Mouse (Mus musculus): Measurements from ENCODE around the gene Ctnna2.

Ctnna2 gene

DNA sequence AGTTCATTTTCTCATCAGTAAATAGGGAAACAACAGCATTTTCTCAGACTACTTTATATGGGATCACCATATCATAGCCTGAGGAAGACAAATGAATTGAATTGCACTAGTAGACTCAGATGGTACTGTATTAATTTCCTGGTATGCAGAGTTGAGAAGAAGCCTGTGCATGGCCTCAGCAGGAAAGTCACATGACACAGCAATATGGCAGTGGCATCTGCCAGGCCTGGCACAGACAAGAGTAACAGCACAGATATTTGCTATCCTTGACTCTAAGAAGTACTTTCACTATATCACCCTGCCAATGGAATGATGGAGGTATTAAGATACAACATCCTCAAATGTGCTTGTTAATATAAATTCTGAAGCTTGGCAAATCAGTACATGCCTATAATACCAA is 553.8 kb downstream of the Ctnna2 start:
- DNase-seq (ENCODE audit: low read depth, low spot score): no peak

DNA sequence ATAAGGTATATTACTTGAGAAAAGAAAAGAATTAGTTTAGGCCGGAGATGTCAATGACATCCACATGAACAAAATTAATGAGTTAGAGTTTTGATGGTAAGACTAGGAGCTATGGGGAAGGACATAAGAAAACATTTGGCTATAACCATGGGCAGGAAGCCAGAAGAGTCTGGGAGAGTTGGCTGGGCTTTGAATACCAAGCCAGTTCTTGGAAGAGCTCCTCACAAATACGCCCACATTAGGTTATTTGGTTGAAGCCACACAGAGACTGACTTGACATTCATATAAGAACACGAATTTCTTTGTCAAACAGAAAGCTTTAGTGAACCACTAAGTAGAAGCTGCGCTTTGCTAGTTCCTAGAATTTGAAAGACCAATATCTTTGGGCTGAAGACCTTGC is 554.7 kb downstream of the Ctnna2 start:
- no peak for DNase-seq (ENCODE audit: low read depth, low spot score)

DNA sequence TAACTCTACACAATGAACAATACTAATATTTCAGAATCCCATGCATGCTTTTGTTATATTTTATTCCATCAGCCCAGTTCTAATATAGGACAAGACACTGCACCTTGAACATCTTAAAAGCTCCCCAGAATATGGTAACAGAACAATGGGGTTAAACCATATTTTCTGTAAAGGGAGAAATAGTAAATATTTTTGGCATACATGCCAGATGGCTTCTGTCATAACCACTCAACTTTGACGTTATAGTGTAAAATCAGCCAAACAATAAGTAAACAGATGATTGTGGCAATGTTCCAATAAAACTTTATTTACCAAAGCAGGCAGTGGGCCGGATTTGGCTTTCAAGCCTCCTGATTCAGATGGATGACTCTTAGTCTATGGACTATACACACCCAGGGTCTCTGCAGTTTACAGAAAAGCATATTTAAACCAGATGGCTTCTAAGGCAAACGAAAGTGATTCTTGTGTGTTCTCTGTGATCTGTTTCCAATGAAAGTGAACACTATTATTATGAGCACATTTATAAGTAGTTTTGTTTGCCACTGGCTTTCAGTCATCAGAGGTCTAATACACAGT is 557.8 kb downstream of the Ctnna2 start:
- no peak for DNase-seq (ENCODE audit: low read depth, low spot score)

DNA sequence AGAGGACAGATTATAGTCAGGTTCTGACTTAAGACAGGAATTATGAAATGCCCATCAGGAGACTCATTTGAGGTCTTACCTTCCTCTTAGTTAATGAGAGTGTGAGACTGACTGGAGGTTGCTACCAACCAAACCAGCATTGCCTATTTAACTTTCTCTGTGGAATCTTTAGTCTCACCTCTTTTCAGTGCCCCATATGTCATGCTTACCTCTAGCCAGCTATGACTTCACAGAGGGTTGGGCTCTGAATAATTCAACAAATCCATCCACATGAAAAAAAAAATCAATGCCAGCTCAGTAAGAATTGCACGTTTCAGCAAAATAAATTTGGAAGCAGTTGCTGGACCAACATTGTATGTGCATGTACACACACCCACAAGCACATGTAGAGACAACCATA is 562.5 kb downstream of the Ctnna2 start:
- no peak for DNase-seq (ENCODE audit: low read depth, low spot score)

DNA sequence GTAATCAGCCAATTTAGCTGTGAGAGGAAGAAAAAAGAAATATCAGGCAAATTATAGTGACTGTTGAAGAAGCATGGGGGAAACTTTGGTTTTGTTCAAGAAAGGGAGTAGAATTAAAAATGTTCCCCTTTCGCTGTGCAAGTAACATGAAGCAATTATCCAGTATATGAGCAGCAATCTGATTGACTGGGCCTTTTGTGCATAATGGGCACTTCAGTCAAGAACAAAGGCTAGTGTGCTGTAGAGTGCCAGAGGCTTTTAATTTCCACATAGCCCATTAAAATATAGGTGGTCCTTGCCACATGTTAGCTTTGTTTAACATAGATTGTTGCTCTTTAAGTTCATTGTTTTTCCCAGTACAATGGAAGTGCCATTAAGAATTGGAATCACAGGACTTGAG is 566.0 kb downstream of the Ctnna2 start:
- no peak for DNase-seq (ENCODE audit: low read depth, low spot score)

DNA sequence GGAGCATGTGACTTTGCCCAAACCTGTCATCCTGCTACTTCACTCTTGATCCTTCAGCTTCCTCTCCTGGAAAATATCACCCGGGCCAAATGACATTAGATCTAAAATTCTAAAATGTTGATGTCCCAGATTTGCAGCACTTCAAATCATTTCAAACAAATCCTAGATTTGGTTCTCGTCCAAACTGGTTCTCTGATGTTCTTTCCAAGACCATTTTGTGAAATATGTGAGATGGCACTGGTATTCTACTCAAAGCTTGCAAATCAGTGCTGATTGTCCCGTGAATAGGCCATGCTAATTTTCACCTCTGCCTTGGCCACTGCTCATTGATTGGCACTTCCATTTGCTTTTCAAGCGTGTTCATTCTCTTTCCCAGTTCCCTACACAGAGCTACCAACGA is 571.0 kb downstream of the Ctnna2 start:
- no peak for DNase-seq (ENCODE audit: low read depth, low spot score)

DNA sequence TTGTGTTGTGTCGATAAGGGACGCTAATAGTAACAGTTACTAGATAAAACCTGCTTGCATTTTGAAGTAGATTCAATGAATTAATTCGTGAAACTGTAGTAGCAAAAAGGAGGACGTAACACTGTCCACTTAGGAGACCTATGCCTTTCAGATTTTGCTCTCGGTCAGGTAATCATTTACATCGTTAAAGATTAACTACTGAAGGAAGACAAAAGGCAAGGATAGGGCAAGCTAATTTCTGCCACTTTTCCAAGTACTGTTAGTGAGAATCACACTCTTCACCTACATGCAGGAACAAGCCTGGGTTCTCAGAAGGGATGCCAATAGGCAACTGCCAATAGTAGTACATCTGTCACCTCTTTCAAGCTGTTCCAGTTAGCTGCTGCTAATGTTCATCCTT is 578.7 kb downstream of the Ctnna2 start:
- no peak for DNase-seq (ENCODE audit: low read depth, low spot score)

DNA sequence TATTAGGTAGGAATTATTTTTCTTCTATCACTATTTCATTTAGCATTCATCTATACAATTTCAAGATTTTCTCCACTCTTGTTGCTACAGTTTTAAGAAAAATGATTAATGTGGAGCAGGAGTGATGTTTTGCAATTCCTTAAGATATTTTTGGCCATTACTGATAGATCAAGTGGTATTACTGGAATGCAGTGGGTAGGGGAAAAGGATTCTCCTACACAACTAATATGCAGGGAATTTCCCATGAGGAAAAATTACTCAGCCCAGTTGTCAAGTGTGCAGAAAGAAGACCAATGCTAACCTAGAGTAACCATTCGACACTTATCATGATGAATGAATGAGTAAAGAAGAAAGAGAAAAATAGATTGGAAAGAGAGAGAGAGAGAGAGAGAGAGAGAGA is 587.8 kb downstream of the Ctnna2 start:
- no peak for DNase-seq (ENCODE audit: low read depth, low spot score)

DNA sequence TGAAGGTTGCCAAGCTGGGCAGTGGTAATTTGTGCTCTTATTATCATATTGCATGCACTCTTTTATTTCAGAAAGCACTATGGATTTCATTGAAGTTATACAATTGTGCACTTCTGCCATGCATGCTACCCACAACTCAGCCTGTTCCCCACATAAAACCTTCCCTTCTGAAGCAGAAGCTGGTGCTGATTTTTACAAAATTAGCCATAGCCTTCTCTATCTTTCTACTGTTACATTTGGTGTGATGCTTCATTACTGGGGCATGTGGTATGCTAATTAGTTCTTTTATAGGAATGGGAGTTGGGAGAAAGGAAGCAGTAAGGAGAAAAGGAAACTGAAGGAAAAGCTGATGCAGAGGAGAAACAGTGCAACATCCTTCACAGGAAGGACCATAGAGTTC is 598.2 kb downstream of the Ctnna2 start:
- no peak for DNase-seq (ENCODE audit: low read depth, low spot score)

DNA sequence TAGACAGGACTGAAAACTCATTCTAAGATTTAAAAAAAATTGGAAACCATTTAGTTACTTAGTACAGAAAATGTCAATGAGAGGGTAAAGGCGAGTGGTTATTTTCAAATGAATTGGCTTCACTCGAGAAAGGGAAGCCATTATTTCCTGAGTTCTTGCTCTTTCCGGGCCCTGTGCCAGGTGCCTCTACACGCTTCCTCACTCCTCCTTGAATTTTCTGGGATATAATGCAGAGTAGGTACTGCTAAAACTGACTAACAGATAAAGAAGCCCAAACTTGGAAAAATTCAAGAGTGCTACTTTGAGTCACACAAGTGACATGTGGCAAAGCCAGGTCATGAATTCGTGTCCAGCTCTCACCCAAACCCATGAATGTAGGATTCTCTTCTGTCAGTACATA is 606.4 kb downstream of the Ctnna2 start:
- no peak for DNase-seq (ENCODE audit: low read depth, low spot score)

DNA sequence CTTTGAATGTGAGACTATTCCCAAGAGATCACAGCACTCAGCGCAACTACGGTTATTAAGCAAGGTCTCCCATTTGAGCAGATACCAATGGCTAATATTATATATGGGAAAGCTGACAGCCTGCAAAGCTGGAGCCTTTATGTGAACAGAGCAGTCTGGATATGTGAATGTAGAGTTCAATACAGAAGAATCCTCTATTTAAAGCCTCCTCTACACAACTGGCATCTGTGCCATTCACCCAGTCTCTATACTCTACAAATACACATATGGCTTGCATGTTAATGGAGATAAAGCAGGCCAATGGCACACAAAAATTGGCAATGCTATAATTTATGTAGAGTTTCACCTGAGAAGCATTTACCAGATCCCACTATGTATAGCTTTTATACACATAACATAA is 608.4 kb downstream of the Ctnna2 start:
- DNase-seq (ENCODE audit: low read depth, low spot score): no peak

DNA sequence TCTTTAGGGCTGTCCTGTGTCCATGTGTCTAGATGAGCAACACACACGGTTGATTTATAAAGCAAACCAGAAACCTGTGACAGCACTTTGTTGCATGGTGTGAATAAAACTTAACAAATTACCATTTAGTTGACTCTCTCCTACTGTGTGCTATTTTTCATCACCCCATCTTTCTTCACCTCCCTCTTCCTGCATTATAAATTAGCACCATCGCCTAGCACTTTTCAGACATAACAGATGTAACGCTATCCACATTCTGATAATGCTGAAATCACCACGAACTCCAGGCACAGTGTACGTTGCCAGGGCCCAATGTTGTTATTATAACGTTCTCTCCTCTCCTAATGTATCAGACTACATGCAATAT is 621.0 kb downstream of the Ctnna2 start:
- DNase-seq (ENCODE audit: low read depth, low spot score): no peak

DNA sequence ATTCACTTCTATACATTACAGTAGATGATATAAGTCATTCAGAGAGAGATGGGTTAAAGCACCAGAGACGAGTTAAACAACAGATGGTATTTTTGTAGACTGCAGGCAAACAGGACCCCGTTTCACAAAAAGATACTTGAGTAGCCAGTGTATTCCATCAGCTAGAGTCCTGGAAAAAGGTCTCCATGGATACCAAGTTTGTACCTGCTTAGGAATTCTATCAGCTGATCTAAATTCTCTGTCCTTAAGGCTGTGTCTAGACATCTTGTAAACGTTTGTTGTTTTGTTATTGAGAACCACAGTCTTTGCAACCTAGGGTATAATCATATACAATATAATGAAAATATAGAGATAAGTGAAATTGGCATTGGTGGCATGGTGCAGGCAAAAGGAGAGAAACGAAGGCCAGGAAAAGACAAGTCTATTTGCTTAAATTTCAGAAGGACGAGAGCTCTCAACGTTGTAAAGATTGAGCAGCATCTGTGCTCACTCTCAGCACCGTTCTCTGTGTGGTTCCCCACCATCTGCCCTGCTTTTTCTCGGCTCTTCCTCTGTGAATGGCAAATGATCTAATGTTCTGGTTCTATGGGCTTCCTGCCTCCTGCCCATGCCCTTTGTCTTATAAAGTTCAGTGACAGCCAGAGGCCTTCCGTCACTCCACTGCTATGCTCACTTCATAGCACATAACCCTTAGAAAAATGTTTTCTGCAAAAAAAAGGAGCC is 621.6 kb downstream of the Ctnna2 start:
- no peak for DNase-seq (ENCODE audit: low read depth, low spot score)

DNA sequence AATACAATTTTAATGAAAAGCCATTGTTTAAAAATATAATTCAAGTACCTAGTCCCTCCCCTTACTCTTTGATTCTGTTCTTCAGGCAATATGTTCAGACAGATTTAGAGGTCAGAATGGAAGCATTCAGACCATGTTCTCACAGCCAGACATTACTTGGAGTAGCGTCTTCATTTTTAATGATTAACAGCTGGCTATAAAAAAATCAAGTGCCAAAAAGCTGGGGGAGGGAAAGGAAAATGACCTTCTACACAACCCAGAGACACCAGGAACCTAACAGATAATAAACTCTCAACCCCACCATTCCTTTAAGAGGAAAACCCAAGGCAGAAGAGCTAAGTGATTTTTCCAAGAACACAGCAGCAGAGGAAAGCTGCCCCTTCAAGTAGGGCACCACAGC is 624.7 kb downstream of the Ctnna2 start:
- no peak for DNase-seq (ENCODE audit: low read depth, low spot score)

DNA sequence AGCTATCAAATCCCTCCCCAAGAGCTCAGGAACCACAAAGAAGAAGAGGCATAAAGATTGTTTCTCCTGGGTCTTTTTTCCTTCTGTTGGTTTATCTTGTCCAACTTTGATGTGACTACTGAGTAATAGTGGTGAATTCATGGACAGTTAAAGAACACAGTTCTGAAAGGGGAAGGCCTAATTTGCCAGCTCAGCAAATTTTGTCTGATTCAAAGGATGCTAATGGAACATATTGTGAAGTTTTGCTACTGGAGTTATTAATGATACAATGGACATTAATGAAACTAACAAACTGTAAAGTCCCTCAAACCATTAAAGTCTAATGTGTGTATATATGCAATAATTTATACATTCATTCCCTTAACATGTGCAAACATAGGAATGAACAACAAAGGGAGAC is 635.7 kb downstream of the Ctnna2 start:
- no peak for DNase-seq (ENCODE audit: low read depth, low spot score)

DNA sequence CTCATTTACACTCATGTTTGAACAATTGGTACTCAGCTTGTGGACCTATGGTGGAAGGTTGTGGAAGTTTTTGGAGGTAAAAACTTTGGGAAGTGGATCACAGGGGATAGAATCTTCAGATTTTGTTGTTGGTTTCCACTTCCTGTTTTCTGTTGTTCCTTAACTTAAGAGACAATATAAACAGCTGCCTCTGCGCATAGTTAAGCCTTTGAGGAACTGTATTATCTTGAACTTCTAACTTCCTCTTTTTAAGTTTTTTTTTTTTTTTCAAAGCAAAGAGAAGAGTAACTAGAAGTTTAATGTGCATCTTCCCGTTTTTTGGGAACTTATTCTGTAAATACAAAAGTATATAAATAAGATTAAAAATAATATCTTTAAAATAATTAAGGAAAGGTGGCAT is 644.0 kb downstream of the Ctnna2 start:
- DNase-seq (ENCODE audit: low read depth, low spot score): no peak

DNA sequence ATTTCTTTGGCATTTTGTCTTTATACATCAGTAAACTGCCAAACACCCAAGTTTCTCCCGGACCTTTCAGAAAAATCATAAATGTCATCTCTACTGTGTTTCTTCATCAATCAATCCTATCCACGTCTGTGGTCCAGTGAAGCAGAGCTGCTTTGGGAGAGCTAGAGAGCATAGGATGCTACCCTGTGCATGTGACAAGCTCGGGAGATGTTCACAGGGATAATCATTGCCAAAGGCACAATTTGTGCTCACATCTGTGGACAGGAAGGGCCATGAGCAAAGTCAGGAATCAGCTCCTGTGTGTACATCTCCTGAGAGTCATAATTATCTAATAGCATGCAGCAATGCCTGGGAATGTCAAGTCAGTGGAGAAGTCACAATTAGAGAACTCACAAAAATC is 654.8 kb downstream of the Ctnna2 start:
- DNase-seq (ENCODE audit: low read depth, low spot score): no peak

DNA sequence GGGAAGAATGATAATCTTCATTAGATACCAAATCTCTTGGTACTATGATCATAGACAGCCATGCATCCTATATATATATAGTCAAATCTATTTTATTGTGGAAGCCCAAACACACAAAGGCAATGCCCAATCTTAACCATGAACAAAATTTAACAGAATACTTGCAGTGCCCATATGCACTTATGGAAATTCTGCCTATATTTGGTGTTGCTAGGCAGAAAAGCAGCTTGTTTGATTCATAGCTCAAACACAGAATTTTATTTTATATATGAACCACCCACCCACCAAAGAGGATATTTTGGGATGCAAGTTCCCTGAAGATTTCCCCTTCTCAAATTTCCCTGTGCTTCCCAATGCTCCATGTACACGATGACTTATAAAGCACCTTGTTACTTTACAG is 655.2 kb downstream of the Ctnna2 start:
- no peak for DNase-seq (ENCODE audit: low read depth, low spot score)

DNA sequence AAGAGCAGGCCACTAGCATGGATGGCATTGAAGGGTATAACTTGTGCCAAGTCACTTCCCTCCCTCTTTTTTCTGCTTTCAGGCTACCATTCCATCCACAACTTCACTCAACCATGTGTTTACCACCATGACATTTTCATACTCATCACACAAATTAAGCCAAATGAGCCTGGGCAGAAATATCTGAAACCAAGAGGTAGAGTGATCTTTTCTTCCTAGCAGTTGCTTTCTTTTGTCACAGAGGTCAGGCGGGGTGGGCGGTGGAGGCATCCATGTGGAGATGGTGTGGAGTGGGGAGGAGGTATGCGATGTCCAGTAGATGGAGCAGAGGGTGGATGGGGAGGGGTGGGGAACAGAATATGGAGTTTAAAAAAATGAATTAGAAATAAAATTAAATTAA is 672.7 kb downstream of the Ctnna2 start:
- DNase-seq (ENCODE audit: low read depth, low spot score): no peak

DNA sequence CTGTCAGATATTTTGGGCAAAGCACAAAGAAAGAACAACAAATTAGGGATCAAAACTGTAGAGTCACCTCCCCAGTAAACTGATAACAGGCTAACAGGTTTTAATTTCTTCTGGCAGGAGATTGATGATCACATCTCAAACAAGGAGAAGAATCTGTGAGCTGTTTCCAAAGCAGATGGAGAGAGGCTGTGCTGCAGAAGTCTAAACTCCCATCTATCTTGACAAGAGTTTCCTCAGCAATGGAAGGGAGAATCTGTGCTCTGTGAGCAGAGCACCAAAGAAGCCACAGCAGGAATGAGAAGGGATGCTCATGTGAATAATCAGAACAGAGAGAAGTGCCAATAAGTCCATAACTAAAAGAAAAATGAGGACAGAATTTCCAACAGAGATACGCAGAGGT is 678.2 kb downstream of the Ctnna2 start:
- no peak for DNase-seq (ENCODE audit: low read depth, low spot score)

DNA sequence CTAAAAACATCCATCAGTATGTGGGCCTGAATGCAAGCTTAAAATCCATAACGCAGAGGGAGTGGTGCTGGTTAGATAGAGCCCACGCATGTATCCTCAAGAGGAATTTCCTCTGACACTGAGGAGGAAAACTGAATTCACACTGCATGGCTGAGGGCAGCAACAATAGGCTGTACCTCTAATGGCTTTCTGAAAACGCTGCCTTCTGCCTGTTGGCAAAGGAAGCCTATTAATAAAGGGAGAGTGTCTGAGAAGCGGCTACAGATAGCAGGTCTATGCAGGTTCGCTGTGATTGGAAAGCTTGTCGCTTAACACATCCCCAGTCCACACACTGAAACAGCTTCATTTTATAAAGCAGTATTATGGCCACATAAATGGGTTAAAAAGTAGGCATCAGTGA is 688.1 kb downstream of the Ctnna2 start:
- DNase-seq (ENCODE audit: low read depth, low spot score): no peak

DNA sequence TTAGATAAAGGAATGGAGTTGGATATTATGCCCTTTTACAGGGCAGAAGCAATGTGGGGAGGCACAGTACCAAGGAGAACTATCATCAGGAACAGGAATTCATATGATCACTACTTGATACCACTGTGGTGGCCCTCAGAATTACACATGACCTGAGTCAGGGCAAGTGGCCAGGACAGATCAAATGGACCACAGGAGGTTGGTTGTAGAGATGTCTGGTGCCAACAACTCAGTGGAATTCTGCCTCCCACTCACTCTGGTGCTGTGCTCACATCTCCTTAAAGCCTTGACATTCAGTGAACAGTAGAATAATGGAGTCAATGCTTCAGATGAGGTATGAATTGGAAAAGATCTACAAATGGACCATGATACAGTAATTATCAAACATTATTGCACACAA is 691.1 kb downstream of the Ctnna2 start:
- DNase-seq (ENCODE audit: low read depth, low spot score): no peak

DNA sequence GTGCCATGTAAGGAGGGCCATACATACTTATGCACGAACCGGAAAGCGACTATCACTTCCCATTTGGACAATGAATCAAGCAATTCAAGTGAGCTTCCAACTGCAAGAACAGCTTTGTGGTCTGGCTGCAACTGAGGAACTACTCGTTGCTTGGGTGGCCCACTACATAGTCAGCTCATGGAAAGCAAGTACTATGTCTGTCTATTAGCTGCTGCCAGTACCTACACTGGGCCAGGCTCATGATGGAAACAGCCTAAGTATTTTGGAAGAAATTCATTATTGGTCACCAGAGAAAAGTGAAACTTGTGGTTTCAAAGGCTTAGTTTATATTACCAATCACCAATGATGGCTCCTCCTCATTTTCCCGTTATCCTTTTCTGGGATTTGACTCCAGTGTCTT is 693.2 kb downstream of the Ctnna2 start:
- DNase-seq (ENCODE audit: low read depth, low spot score): no peak

DNA sequence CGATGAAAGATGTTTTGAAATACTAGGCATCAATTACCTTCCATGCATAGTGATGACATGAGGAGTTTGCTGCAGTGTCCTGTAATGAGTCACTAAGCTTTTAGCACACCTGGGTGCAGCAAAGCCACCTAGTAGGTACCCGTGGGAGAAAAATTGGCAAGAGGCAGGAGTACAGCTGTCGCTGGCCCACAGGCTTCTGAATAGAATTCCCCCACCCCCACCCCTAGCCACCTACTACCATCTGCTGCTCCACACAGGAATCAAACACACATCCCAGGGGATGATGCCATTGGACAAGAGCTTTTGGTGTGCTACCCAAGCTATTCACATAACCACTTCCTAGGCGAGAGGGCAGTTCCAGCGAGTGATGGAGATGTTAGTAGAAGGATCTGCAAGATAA is 700.7 kb downstream of the Ctnna2 start:
- DNase-seq (ENCODE audit: low read depth, low spot score): no peak
